Mouse (Mus musculus): ENCODE data around the gene Oas1h.
"Not testable (repeated sequence)": the region's sequence is repeated elsewhere in the genome, so short reads cannot be mapped to it uniquely, and the experiment has no call there.

The Oas1h gene

DNA sequence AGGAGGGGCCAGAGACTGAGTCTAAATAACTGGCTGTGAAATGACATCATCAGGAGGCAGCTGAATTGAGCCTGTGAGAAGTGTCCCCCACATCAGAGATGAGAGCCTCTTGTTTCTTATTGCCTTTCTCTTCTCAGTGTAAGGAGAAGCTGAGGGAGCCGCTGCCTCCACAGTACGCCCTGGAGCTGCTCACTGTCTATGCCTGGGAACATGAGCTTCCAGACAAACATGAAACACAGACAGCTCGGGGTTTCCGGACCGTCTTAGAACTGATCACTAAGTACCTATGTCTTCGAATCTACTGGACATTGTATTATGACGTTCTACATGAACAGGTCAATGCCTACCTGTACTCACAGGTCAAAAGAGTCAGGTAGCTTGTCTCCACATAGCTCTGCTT is 9.6 kb downstream of the Oas1h start:
- ChIA-PET CTCF (interaction anchor here in 1 of 4 experiments (1.3 kb wide), 1 partner anchor 37 kb away, joined by 3 read pairs; no protein-coding TSS in a partner anchor), POLR2A (interaction anchor here in 2 of 4 experiments (0.7 to 1.5 kb wide), 5 partner anchors 9 to 68 kb away, joined by 3 to 5 read pairs (median 4); partner anchors contain the start of genes Oas1g (in 1 of the 2) and Oas1h (in 1 of the 2))

DNA sequence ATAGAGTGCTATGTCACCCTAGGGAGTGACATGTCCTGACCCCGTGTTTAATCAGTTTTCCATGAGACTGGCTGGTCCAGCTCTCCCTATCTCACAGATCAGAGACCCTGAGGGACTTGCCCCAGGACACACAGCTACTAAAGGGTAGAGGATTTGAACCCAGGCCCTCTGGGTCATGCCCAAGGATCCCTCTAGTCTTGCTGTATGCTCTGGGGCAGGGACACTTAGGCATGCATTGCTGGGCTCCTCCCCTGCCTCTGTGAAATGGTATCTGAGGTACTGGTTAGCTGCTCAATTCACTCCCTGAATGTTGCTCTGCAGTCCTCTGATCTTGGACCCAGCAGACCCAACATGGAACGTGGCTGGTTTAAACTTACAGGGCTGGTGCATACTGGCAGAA is 10.2 kb downstream of the Oas1h start:
- CTCF ChIA-PET: no interaction called here

DNA sequence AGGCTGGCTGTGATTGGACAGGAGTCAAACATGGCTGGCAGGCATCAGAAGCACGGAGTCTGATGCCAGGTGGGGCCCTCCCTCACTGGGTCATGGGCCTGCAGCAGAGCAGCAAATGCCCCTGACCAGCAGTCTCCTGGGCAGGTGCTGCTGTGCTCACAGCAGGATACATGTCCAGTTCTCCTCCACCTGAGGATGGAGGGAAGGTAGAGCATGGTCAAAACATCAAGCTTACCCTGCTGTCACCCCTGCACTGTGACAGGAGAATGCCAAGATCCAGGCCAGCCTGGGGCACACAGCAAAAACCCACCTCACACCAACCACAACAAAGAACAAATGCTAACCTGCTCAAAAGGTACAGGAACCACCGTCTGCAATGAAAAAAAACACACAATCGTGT is 15.6 kb downstream of the Oas1h start:
- CTCF ChIA-PET: not testable (repeated sequence)
- POLR2A ChIA-PET: interaction anchor here in 1 of 4 experiments (1.1 kb wide), 1 partner anchor 11 kb away, joined by 4 read pairs; the partner anchor contains the start of gene Oas1g

More for the DNA sequence above, 10.2 kb downstream of the Oas1h start:
- POLR2A ChIA-PET: interaction anchor here in 1 of 4 experiments (0.7 to 1.5 kb wide), 3 partner anchors 10 to 68 kb away, joined by 4 read pairs; partner anchors contain the start of genes Oas1g and Oas1h

DNA sequence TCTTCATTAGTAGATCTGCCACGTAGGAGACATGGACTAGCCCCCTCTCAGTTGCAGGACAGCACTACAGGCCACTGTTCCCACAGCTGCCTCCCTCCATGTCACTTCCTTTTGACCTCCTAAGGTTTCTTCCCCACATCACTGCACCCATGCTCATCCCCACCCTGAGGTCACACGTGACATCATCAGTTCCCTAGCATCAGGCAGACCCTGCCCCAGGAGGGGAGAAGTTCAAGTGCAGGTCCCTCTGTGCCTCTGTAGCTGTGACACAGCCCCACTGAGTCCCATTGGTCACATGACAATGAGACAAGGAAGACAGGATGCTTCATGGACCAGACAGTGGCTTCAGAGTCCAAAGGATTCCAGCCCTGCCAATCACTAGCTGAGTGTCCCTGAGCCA is 16.2 kb downstream of the Oas1h start:
- POLR2A ChIA-PET: interaction anchor here in 2 of 4 experiments (1.1 to 2.2 kb wide), 3 partner anchors 11 to 22 kb away, joined by 4 to 28 read pairs (median 27); partner anchors contain the start of gene Oas1g (in 1 of the 2)
- CTCF ChIA-PET: not testable (repeated sequence)

GRCm38 (mm10) chr5:120878803-120879202 is 17.6 kb downstream of the Oas1h start:
- ChIA-PET CTCF (interaction anchor here in 2 of 4 experiments (0.5 to 0.7 kb wide), 2 partner anchors 35 to 264 kb away, joined by 3 to 4 read pairs; no protein-coding TSS in a partner anchor), POLR2A (interaction anchor here in 3 of 4 experiments (0.6 to 2.2 kb wide), 5 partner anchors 9 to 28 kb away, joined by 3 to 28 read pairs (median 6); partner anchors contain the start of genes Oas1a (in 1 of the 3) and Oas1g (in 1 of the 3))

DNA sequence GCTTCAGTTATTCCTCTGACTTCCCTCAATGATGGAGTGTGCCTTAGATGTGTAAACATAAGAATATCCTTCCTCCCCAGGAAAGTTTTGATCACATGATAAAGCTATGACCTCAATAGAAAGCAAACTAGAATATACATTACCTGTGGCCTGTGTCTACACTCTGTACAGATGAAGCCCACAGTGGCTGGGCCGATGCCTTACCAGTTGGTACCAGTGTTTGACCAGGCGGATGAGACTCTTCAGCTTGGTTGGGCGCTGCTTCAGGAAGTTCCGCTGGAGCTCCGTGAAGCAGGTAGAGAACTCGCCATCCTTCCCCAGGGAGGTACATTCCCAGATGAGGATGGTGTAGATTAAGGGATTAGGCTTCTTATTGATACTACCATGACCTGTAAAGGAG is 20.5 kb downstream of the Oas1h start:
- POLR2A ChIA-PET: interaction anchor here in 2 of 4 experiments (0.6 to 0.7 kb wide), 2 partner anchors 19 to 20 kb away, joined by 4 to 6 read pairs; no protein-coding TSS in a partner anchor
- CTCF ChIA-PET: not testable (repeated sequence)

- CTCF ChIA-PET: interaction anchor here (0.5 to 1.4 kb wide), 24 partner anchors 12 to 1241 kb away, joined by 3 to 26 read pairs (median 6); partner anchors contain the start of gene Oas1a (in 2 of the 4)
- POLR2A ChIA-PET: interaction anchor here in 3 of 4 experiments (0.6 to 4.7 kb wide), 50 partner anchors 8 to 1501 kb away, joined by 3 to 71 read pairs (median 4); partner anchors contain the start of genes Oas1a (in 2 of the 3), Oas1c (in 2 of the 3), Oas1d (in 1 of the 3) and Oas1e (in 1 of the 3)
These were observed 26.2 kb downstream of the Oas1h start, which contains the start of gene Oas1g for GRCm38 (mm10) chr5:120887413-120887812. Oas1g (minus strand) TSS chr5:120887613.

DNA sequence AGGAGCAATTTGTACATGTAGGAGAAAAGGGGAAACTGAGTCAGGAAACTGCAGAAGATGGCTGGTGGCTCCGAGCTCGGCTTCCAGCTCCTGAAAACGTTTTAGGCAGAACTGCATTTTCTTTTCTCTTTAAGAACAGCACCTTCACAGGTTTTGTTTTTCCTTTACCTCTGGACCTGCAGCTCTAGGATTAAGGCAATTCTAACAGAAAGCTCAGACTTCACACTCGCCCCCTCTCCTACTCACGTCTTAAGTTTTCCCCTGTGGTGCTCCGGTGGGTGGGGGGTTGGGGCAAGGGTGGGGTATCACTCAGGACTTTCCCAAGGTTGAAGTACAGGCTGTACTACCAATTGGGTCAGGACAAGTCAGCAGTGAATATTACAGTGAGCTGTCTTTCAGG is 26.6 kb downstream of the Oas1h start:
- ChIA-PET CTCF (interaction anchor here (0.6 to 1.4 kb wide), 24 partner anchors 11 to 1240 kb away, joined by 3 to 26 read pairs (median 6); partner anchors contain the start of genes Oas1a (in 2 of the 4) and Oas1f (in 1 of the 4)), POLR2A (interaction anchor here in 3 of 4 experiments (0.6 to 4.7 kb wide), 51 partner anchors 8 to 1502 kb away, joined by 3 to 71 read pairs (median 4); partner anchors contain the start of genes Oas1a (in 2 of the 3), Oas1c (in 2 of the 3), Oas1d (in 1 of the 3) and Oas1e (in 1 of the 3))

- POLR2A ChIA-PET: interaction anchor here in 3 of 4 experiments (0.6 to 4.7 kb wide), 34 partner anchors 9 to 567 kb away, joined by 3 to 71 read pairs (median 4); partner anchors contain the start of genes Oas1a (in 2 of the 3), Oas1c (in 2 of the 3), Oas1d (in 2 of the 3) and Oas1e (in 1 of the 3)
- CTCF ChIA-PET: interaction anchor here in 3 of 4 experiments (0.6 to 1.4 kb wide), 9 partner anchors 24 to 111 kb away, joined by 3 to 13 read pairs (median 5); partner anchors contain the start of gene Oas1f (in 1 of the 3)
These were observed 27.1 kb downstream of the Oas1h start for GRCm38 (mm10) chr5:120888294-120888815.

DNA sequence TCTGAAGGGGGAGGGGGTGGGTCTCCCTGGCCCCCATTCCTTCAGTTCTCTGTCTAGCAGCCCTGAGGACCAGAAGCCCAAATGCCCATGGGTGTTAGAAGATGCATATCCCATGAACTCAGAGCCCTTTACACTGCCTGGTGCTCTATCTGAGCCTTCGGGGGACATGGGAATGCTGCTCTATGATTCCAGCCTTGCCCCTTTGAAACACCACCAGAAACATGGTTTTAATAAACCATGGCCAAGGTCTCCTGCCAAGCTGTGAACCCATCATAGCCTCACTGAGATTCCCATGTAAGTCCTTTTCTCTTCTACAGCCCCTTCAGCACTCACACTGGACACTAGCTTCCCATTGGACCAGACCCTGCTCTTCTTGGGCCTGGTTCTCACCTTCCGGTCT is 28.8 kb downstream of the Oas1h start:
- ChIA-PET POLR2A (interaction anchor here in 2 of 4 experiments (0.7 to 1.0 kb wide), 2 partner anchors 12 to 17 kb away, joined by 3 to 4 read pairs; partner anchors contain the start of gene Oas1a (in 1 of the 2)), CTCF (no interaction called here)

DNA sequence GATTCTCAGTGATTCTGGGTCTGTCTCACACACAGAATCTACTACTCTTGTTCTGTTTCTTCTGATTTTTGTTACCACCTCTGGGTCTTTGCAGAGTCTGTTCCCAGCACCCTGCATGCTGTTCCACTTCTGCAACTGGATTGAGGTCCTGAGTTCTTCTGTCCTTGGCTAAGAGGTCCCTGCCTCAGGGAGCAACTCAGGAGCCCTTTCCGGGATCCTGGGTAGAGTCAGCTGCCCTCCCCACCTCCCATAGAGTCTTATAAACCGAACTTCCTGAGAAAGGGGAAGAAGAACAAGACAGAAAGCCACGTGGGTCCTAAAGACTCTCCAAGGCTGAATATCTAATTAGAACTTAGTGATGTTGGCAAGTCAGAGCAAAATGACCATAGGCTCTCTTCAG is 29.8 kb downstream of the Oas1h start:
- ChIA-PET CTCF (no interaction called here), POLR2A (interaction anchor here in 1 of 4 experiments (1.0 to 5.6 kb wide), 4 partner anchors 16 to 78 kb away, joined by 3 to 25 read pairs (median 4); partner anchors contain the start of genes Oas1a and Oas1c)

DNA sequence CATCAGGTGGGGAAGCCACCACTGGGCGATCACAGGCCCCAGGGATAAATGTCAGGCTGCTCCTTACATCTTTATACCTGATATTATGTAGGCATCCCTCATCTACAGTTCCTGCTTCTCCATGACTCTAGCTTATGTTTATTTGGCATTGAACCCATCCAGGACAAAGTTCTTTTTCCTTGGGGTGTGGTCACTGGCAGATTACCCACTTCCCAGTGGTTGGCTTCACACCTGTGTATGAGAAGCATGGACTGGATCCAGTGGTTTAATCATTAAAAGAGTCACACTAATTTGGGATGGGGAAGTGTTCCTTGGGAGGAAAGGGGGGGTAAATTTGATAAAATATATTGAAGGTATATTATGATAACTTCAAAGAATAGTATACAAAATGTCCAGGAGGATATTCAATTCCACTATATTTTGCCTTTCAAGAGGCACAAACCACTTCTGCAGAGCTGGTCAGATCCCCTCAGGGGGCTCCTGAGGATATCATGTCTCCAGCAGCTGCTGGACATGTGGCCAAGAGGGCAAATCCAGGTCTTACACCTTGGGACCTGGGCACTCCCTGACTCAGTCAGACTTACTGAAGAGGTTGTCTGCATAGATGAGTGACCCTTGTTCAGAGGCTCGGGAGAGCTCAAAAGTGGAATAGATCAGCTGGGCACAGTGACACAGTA is 30.5 kb downstream of the Oas1h start:
- POLR2A ChIA-PET: interaction anchor here in 3 of 4 experiments (0.5 to 5.6 kb wide), 17 partner anchors 11 to 1212 kb away, joined by 3 to 25 read pairs (median 4); partner anchors contain the start of genes Oas1a (in 3 of the 3), Oas1c (in 1 of the 3) and Rpl6 (in 1 of the 3)
- CTCF ChIA-PET: interaction anchor here in 1 of 4 experiments (0.6 kb wide), 1 partner anchor 36 kb away, joined by 3 read pairs; no protein-coding TSS in a partner anchor

GRCm38 (mm10) chr5:120892243-120892660 is 31.0 kb downstream of the Oas1h start:
- POLR2A ChIA-PET: interaction anchor here in 3 of 4 experiments (0.5 to 5.6 kb wide), 18 partner anchors 10 to 1212 kb away, joined by 3 to 25 read pairs (median 4); partner anchors contain the start of genes Oas1a (in 3 of the 3), Oas1c (in 1 of the 3) and Rpl6 (in 1 of the 3)
- CTCF ChIA-PET: interaction anchor here in 1 of 4 experiments (0.6 kb wide), 1 partner anchor 35 kb away, joined by 3 read pairs; no protein-coding TSS in a partner anchor

DNA sequence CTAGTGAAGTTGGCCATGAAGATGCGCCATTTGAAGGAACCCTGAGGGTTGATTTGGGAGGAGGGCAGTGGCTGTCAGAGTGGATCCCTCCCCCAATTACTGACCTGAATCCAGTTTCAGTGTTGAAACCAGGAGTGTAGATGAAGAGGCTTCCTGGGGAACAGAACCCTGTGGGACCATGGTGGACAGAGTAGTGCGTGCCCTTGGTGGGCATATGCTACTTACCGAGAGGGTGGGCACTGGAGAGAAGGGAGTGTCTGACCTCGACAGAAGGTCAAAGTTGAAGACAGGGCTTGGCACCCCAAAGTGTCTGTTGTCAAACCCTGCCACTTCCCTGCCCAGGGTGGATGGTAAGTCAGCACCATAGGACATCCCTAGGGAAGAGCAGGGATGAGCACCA is 32.6 kb downstream of the Oas1h start:
- CTCF ChIA-PET: not testable (repeated sequence)
- POLR2A ChIA-PET: interaction anchor here in 3 of 4 experiments (0.6 to 5.6 kb wide), 6 partner anchors 11 to 109 kb away, joined by 3 to 25 read pairs (median 6); partner anchors contain the start of gene Oas1a (in 3 of the 3)

GRCm38 (mm10) chr5:120894692-120895091 is 33.5 kb downstream of the Oas1h start:
- POLR2A ChIA-PET: interaction anchor here in 3 of 4 experiments (0.6 to 5.6 kb wide), 9 partner anchors 8 to 110 kb away, joined by 3 to 25 read pairs (median 3); partner anchors contain the start of gene Oas1a (in 3 of the 3)
- CTCF ChIA-PET: not testable (repeated sequence)

GRCm38 (mm10) chr5:120895231-120895900 is 34.1 kb downstream of the Oas1h start:
- ChIA-PET POLR2A (interaction anchor here in 3 of 4 experiments (0.6 to 5.6 kb wide), 8 partner anchors 9 to 1179 kb away, joined by 3 to 25 read pairs (median 3); partner anchors contain the start of gene Oas1a (in 3 of the 3)), CTCF (interaction anchor here in 2 of 4 experiments (0.6 to 0.7 kb wide), 2 partner anchors 42 to 167 kb away, joined by 4 to 5 read pairs; no protein-coding TSS in a partner anchor)

DNA sequence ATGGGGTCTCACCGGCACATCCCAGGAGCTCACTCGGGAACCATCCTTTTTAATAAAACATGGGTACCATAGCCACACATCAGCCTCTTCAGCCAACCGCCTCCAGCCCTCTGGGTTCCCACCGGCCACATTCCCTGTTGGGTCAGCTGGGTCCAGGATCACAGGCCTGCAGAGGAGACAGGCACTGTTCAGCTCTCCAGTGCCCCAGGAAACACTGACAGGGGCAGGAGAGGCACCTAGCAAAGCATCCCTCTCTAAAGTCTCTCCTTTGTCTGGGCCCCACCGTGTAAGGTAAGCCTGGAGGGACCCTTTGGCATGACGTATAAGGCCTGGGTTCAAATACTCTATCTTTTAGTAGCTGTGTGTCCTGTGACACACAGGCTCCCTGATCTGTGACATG is 37.1 kb downstream of the Oas1h start:
- CTCF ChIA-PET: interaction anchor here in 1 of 4 experiments (0.6 kb wide), 1 partner anchor 115 kb away, joined by 5 read pairs; no protein-coding TSS in a partner anchor

More for the DNA sequence above, 37.1 kb downstream of the Oas1h start:
- POLR2A ChIA-PET: interaction anchor here in 3 of 4 experiments (0.8 to 7.2 kb wide), 7 partner anchors 9 to 47 kb away, joined by 3 to 71 read pairs (median 19); partner anchors contain the start of genes Oas1g (in 2 of the 3) and Oas1a (in 1 of the 3)

Measured in embryonic stem cell, embryonic (primary cell).